Mouse (Mus musculus) brain, embryonic 14.5 days (tissue): Measurements from ENCODE around the gene Zfp277. TPM values are rescaled to one million over a fixed set of nuclear protein-coding genes. Genes with fewer than 3 reads are reported as not detected.

Experiments
- DNase-seq: peaks from one replicate; pipeline ENCODE4 v3.0.0-alpha.2; 2011; ENCODE audit warnings: low read depth
- CTCF ChIP-seq: fragments of 200-500 bp; IDR thresholded peaks from 2 replicates; pipeline ENCODE4 v1.5.1; 2012; ENCODE audit warnings: inconsistent platforms, mild to moderate bottlenecking, moderate library complexity, borderline replicate concordance; ENCODE audit not compliant: insufficient read depth, insufficient read length; ENCODE audit errors: extremely low read depth
- POLR2A ChIP-seq: fragments of 200-500 bp; IDR thresholded peaks from 2 replicates; pipeline ENCODE4 v1.6.1; 2012; ENCODE audit warnings: mild to moderate bottlenecking, inconsistent platforms, borderline replicate concordance; ENCODE audit not compliant: poor library complexity, insufficient read depth, insufficient read length, severe bottlenecking; ENCODE audit errors: extremely low read depth
- polyA plus RNA-seq: library from polyadenylated mRNA; depleted of rRNA; stranded (reverse); fragments of >200 nt; gene quantifications from 2 replicates; pipeline ENCODE4 v1.2.3, GENCODE M21; 2012

Zfp277 gene
- polyA plus RNA-seq, 1 experiment, result 18.7 TPM

- peak; percentile 36 for DNase-seq
- TF ChIP-seq POLR2A (no peak), CTCF (no peak)
Observed at GRCm38 (mm10) chr12:40431075-40431474, 14.6 kb downstream of the Zfp277 start.

DNA sequence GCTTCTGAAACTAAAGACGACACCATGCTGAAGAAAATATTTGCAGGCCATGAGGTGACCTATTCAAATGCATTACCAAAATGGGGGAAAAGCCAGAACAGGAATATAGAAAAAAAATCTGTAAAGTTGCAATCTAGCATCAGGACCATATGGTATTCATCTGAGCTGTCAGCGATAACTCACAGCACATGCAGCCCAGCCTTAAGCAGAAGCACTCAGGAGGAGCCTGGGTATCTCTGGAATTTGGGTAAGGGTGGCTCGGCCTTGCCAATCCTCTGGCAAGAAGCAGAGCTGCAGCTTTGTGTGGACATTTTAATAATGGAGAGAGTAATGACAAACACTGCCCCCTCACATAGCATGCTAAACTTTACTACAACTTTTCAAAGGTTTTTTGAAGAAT, 15.7 kb downstream of the Zfp277 start:
- TF ChIP-seq POLR2A (no peak), CTCF (no peak)
- no peak for DNase-seq

DNA sequence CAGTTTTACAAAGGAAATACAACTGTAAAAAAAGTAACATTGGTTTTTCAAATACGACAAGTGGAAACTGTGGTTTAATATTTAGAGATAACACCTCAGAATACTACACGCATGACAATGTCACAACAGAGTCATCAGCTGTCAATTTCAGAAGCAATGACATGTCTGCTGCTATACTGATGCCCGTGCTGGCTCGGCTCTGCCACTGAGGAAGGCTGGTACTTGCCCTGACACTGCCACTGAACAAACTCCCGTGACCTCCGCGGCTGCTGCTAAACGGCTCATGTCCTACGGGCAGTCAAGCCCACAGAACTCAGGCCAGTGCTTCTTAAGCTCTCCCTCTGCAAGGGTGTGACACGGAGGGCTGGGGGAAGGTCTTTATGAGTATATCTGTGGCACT, 18.1 kb downstream of the Zfp277 start:
- DNase-seq, result no peak
- no peak for TF ChIP-seq CTCF
- no peak for TF ChIP-seq POLR2A

DNA sequence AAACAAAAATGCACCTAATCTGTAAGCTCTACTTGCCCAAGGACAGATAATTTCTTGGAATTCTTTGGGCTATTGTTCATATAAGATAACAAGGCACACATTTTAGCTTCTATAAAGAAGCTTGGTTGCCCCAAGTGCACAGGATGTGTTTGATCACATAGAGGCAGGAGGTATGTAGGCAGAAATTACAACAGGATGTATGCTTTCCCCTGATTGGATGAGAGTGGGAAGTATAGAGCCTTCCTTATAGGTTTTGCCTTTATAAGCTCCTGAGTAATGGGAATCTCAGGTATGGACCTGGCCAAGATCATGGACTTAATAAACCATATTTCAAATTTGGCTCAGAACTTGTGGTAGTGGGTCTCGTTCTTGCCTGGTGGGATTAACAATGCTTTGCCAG, 20.7 kb downstream of the Zfp277 start:
- no peak for TF ChIP-seq POLR2A
- DNase-seq, result no peak

DNA sequence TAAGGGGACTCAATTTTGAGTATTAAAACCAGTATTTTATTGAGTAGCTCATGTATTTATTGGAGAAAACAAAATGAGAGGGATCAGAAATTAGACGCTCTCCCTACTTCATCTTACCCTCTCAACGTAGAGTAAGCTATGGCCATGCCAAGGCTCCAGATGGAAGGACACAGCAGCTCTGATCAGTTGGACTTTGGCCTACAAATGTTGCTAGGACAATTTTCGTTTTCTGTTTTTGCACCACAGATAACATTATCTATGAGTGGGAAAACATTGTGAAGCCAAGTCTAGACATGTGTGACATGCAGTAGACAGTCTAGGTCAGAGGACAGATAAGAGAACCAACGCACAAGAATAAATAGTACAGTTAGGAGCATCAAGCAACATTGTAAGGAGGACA, 28.4 kb downstream of the Zfp277 start:
- TF ChIP-seq CTCF (no peak), POLR2A (no peak)
- no peak for DNase-seq

- no peak for TF ChIP-seq POLR2A
- TF ChIP-seq CTCF, result no peak
- DNase-seq, result no peak
Observed at GRCm38 (mm10) chr12:40415312-40415925, 30.3 kb downstream of the Zfp277 start.

- DNase-seq, result peak; percentile 81
- TF ChIP-seq POLR2A (no peak), CTCF (no peak)
Observed at GRCm38 (mm10) chr12:40414682-40415311, 30.9 kb downstream of the Zfp277 start.

DNA sequence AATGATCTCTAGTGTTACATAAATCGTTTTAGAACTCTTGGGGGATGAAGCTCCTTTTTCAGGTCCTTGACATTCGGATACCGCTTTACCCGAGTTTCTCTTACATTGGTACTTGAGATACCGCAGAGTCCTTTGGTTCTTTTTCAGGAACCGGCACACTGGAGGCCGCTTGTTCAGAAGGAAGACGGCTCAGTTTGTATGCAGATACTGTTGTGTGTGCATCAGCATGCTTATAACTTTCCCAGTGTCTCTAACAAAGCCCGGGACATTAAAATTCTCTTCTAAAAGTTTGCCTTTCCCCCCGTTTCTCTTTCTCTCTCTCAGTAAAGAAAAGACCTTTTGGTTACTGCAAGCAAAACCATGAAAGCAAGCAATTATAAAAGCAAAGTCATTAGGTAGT, 45.9 kb downstream of the Zfp277 start:
- no peak for DNase-seq
- TF ChIP-seq CTCF (no peak), POLR2A (no peak)

DNA sequence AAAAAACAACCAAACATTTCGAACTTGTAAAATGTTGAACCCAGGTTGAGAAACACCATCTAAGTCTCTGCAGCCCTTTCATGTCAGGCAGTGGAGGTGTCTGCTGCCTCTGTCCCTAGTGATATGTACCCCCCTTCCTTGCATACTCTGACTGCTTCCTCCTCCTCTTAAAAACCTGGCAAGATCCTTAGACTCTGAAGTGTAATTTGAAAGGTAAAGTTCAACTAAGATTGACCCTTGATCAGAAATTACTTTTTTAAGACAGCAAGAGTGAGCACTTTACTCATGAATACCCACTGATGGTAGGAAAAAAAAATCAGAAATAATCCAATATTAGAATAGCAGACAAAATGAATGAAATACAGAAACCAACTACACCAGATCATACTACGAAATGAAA, 46.3 kb downstream of the Zfp277 start:
- no peak for DNase-seq
- TF ChIP-seq POLR2A (no peak), CTCF (no peak)

DNA sequence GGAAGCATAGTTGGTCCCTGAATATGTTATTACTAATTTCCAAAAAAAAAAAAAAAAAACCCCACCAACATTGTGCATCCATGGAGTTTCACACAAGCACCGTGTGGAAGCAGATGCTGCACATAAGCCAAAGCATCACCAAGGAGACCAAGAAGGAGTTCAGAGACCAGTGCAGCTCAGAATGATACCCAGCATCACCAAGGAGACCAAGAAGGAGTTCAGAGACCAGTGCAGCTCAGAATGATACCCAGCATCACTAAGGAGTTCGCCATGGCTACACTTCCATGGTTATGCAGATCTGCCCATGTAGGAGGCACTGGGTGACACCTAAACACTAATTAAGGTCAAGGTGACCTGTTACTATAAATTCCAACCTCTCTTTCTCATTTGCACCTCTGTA, 46.8 kb downstream of the Zfp277 start:
- TF ChIP-seq CTCF (no peak), POLR2A (no peak)
- no peak for DNase-seq

DNA sequence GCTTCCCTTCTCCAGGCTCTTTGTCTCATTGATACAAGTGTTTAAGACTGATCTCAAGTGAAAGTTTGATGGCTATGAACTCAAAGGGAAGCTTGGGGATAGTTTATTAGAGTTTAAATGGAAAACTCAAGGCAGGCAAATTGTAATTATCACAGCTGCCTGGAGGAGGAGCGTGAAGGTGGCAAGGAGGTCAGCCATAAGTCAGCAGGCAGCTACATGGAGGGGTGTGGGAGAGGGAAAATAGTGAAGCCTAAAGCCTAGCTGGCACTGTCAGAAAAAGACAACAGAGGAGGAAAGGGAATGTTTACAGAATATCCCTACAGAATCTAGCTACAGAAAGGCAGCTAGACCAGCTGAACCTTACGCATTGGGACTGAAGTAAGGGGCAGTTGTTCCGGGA, 52.8 kb downstream of the Zfp277 start:
- TF ChIP-seq POLR2A (no peak), CTCF (no peak)
- DNase-seq, result no peak

GRCm38 (mm10) chr12:40391262-40391661, 54.4 kb downstream of the Zfp277 start:
- TF ChIP-seq CTCF (no peak), POLR2A (no peak)
- no peak for DNase-seq

GRCm38 (mm10) chr12:40387786-40388185, 57.9 kb downstream of the Zfp277 start:
- TF ChIP-seq POLR2A, result no peak
- TF ChIP-seq CTCF, result no peak
- no peak for DNase-seq

DNA sequence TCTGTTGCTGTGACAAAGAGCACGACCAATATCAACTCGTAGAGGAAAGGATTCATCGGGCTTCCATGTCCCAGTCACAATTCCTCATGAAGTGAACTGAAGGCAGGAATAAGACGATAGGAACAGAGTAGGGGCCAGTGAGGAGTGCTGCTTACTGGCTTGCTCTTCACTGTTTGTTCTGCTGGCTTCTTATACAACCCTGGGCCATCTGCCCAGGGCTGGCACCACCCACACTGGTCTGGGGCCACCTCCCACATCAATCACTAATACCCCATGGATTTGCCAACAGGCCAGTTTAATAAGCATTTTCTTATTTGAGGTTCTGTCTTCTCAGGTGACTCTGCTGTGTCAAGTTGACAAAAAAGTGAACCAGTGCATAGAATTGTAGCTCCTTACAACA, 60.4 kb downstream of the Zfp277 start:
- TF ChIP-seq CTCF, result no peak
- TF ChIP-seq POLR2A, result no peak
- DNase-seq, result no peak
